Mouse (Mus musculus): ENCODE data around the gene Gnat2. TPM values are rescaled to one million over a fixed set of nuclear protein-coding genes. Genes with fewer than 3 reads are reported as not detected.

Gnat2 gene
- polyA plus RNA-seq, 1 experiment = not detected

DNA sequence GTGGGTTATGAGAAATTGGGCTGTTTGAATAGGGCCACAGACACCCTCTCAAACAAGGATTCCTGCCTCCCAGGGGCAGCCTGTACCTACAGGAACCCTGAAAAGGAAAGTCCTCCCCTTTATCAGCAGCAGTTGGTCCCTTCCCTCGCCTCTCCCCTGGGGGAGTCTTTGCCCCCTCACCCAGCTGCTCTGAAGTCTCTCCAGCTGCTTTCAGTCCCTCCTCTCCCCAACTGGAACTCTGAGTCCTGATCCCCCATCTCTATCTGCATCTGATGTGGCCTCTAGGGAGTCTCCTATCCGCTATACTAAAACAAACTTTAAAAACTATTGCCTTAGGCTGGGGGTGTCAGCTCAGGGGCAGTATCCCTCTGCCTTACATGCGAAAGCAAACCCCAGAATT lies 5.3 kb upstream of the Gnat2 start:
- 60% methylated on average over 3 of the region's 3 CpGs for WGBS
- no peak for TF ChIP-seq CTCF (IDR thresholded peaks at IDR 0.05; ENCODE audit: control insufficient read depth, insufficient read depth, low read length)
- no peak for TF ChIP-seq POLR2A (IDR thresholded peaks at IDR 0.05; ENCODE audit: borderline replicate concordance, control insufficient read depth, low read depth, low read length)
- Histone ChIP-seq H3K4me3 (replicated peaks; ENCODE audit: control insufficient read depth, low read depth, low read length) (no peak overlapping the region), H3K27ac (ENCODE audit: control insufficient read depth, insufficient read depth, low read depth, low read length, poor library complexity) (no peak overlapping the region), H3K4me1 (ENCODE audit: control insufficient read depth, insufficient read depth, low read length) (peaks cover 10% of the 10 kb centered on the region)

DNA sequence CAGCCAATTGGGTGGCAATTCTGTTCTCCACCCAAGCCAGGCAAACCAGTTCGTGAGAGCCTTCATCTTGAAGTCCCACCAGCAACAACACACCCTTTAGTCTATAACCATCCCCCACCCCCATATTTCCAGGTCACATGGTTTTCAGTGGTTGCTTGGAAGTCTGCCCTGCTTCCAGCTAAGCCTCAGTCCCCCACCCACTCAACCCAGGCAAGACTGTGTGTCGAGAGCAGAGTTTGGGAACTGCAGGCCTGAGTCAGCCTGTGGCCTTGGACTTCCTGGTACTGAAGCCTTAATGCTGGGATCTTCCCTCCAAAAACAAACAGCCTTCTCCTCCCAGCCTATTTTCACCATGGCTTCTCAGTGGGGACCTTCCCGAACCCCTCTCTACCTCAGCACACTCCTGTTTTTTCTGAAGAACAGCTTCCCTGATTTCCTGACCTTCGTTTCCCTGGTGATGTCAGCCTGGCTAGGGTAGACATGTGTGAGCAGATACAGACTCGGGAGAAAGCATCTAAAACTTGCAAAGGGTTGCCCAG lies 3.7 kb upstream of the Gnat2 start:
- Histone ChIP-seq H3K27ac (ENCODE audit: control insufficient read depth, insufficient read depth, low read depth, low read length, poor library complexity) (no peak overlapping the region), H3K4me1 (ENCODE audit: control insufficient read depth, insufficient read depth, low read length) (peaks cover 10% of the 10 kb centered on the region; the same call in 1 of the 2 replicates), H3K4me3 (replicated peaks; ENCODE audit: control insufficient read depth, low read depth, low read length) (no peak overlapping the region)
- TF ChIP-seq POLR2A (IDR thresholded peaks at IDR 0.05; ENCODE audit: borderline replicate concordance, control insufficient read depth, low read depth, low read length) (no peak), CTCF (IDR thresholded peaks at IDR 0.05; ENCODE audit: control insufficient read depth, insufficient read depth, low read length) (no peak)
- 61% methylated on average over 5 of the region's 5 CpGs for WGBS

DNA sequence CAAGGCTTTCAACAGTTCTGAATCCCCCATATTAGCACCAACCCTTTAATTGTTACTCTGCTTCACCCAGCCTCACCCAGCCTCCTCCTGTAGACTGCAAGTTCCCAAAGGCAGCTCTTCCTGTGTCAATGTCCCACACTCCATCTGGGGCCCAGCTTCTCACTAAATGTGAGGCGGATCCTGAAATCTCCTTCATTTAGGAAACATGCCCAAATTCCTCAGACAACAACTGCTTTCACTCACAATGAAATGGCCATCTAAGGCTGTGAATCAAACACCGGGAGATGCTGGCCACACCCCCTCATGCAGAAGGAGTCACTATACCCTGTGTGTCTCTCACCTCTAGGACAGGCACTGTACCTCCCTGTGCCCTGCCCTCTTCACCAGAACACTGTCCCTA lies 2.7 kb upstream of the Gnat2 start:
- peaks cover 5% of the 10 kb centered on the region; the same call in 1 of the 2 replicates for H3K4me1 ChIP-seq (ENCODE audit: control insufficient read depth, insufficient read depth, low read length)
- H3K4me3 ChIP-seq (replicated peaks; ENCODE audit: control insufficient read depth, low read depth, low read length) = no peak overlapping the region
- TF ChIP-seq CTCF (IDR thresholded peaks at IDR 0.05; ENCODE audit: control insufficient read depth, insufficient read depth, low read length) = no peak
- no peak for TF ChIP-seq POLR2A (IDR thresholded peaks at IDR 0.05; ENCODE audit: borderline replicate concordance, control insufficient read depth, low read depth, low read length)
- 77% methylated on average over 2 of the region's 2 CpGs for WGBS
- no peak overlapping the region for H3K27ac ChIP-seq (ENCODE audit: control insufficient read depth, insufficient read depth, low read depth, low read length, poor library complexity)

DNA sequence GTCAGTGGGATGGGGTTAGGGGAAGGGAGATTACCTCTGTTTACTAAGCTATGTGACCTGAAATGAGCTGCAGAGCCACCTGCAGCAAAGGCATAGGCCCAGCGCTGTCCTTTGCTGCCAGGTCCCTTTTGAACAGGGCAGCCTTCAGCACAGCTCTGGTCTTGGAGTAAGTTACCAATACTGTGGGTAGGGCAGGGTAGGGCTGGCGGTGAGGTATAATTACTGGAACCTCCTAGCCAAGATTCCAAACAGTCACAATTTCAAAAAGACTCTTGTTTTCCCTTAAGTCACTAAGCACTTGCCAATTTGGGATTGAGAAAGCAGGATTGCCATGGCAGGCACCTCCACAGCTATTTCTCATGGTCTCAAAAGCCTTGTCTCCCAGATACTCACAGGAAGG lies 2.0 kb upstream of the Gnat2 start:
- Histone ChIP-seq H3K27ac (ENCODE audit: control insufficient read depth, insufficient read depth, low read depth, low read length, poor library complexity) (no peak overlapping the region), H3K4me3 (replicated peaks; ENCODE audit: control insufficient read depth, low read depth, low read length) (no peak overlapping the region), H3K4me1 (ENCODE audit: control insufficient read depth, insufficient read depth, low read length) (peaks cover 7% of the 10 kb centered on the region; the same call in 1 of the 2 replicates)
- WGBS = 89% methylated on average over 2 of the region's 2 CpGs
- TF ChIP-seq POLR2A (IDR thresholded peaks at IDR 0.05; ENCODE audit: borderline replicate concordance, control insufficient read depth, low read depth, low read length) (no peak), CTCF (IDR thresholded peaks at IDR 0.05; ENCODE audit: control insufficient read depth, insufficient read depth, low read length) (no peak)

DNA sequence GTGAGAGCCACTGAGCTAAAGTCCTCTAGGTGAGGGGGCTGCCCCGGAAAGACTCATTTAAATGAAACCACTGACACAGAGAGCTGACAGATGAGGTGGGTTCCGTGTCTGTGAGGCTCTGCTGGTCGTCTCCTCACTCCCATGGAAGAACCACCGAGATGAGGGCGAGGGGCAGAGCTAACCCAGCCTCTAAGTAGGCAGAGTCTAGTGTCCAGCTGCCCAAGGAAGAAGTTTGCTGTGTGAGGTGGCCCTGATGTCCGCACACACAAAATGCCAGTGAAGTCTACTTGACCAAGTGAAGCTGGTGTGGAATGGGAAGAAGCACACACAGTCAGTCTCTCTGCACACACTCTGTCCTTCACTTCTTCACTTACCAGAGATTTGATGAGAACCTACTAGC lies 559 bp upstream of the Gnat2 start:
- Histone ChIP-seq H3K4me1 (ENCODE audit: control insufficient read depth, insufficient read depth, low read length) (peaks cover 7% of the 10 kb centered on the region; the same call in 1 of the 2 replicates), H3K4me3 (replicated peaks; ENCODE audit: control insufficient read depth, low read depth, low read length) (no peak overlapping the region), H3K27ac (ENCODE audit: control insufficient read depth, insufficient read depth, low read depth, low read length, poor library complexity) (no peak overlapping the region)
- 72% methylated on average over 6 of the region's 6 CpGs for WGBS
- TF ChIP-seq POLR2A (IDR thresholded peaks at IDR 0.05; ENCODE audit: borderline replicate concordance, control insufficient read depth, low read depth, low read length) (no peak), CTCF (IDR thresholded peaks at IDR 0.05; ENCODE audit: control insufficient read depth, insufficient read depth, low read length) (no peak)

DNA sequence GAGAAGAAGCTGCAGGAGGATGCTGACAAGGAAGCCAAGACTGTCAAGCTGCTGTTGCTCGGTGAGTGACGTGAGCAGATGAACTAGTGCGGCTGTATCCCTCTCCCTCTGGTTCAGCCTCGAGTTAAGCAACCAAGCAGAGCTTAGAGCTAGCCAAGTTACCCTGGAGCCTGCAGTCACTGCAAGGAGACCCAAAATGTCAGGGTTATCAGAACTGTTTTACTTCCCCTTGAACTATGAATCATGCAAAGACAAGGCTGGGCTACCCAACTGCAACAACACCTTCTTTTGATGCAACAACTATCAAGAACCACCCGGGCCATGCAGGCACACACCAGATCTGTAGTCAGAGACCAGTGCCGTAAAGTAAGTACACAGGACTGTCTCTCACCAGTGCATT lies 717 bp downstream of the Gnat2 start:
- no peak for TF ChIP-seq POLR2A (IDR thresholded peaks at IDR 0.05; ENCODE audit: borderline replicate concordance, control insufficient read depth, low read depth, low read length)
- TF ChIP-seq CTCF (IDR thresholded peaks at IDR 0.05; ENCODE audit: control insufficient read depth, insufficient read depth, low read length) = no peak
- H3K27ac ChIP-seq (ENCODE audit: control insufficient read depth, insufficient read depth, low read depth, low read length, poor library complexity) = peak overlapping the region; percentile 4; the same call in 1 of the 2 replicates
- 26% methylated on average over 6 of the region's 6 CpGs for WGBS
- H3K4me3 ChIP-seq (replicated peaks; ENCODE audit: control insufficient read depth, low read depth, low read length) = no peak overlapping the region
- H3K4me1 ChIP-seq (ENCODE audit: control insufficient read depth, insufficient read depth, low read length) = peaks cover 8% of the 10 kb centered on the region; the same call in 1 of the 2 replicates

DNA sequence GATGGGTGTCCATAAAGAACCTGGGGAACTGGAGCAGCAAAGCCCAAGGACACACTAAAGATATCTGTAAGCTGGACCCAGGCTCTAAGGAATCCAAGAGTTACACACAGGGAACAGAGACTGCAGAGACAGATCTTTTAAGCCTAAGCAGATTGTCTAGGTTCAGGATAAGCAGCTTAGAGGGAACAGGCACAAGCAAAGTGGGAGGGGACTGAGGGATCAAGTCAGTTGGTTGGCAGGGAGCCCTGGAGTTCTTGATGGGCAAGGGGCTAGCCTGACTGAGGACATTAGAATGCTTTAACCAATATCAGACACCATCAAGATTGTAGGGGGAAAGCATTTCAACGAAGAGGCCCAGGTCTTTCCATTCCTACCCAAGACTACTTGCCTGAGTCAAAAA lies 1.6 kb downstream of the Gnat2 start:
- TF ChIP-seq POLR2A (IDR thresholded peaks at IDR 0.05; ENCODE audit: borderline replicate concordance, control insufficient read depth, low read depth, low read length) (no peak), CTCF (IDR thresholded peaks at IDR 0.05; ENCODE audit: control insufficient read depth, insufficient read depth, low read length) (no peak)
- H3K27ac ChIP-seq (ENCODE audit: control insufficient read depth, insufficient read depth, low read depth, low read length, poor library complexity) = no peak overlapping the region
- 79% methylated on average over 1 of the region's 1 CpGs for WGBS
- no peak overlapping the region for H3K4me3 ChIP-seq (replicated peaks; ENCODE audit: control insufficient read depth, low read depth, low read length)
- H3K4me1 ChIP-seq (ENCODE audit: control insufficient read depth, insufficient read depth, low read length) = peaks cover 8% of the 10 kb centered on the region; the same call in 1 of the 2 replicates

DNA sequence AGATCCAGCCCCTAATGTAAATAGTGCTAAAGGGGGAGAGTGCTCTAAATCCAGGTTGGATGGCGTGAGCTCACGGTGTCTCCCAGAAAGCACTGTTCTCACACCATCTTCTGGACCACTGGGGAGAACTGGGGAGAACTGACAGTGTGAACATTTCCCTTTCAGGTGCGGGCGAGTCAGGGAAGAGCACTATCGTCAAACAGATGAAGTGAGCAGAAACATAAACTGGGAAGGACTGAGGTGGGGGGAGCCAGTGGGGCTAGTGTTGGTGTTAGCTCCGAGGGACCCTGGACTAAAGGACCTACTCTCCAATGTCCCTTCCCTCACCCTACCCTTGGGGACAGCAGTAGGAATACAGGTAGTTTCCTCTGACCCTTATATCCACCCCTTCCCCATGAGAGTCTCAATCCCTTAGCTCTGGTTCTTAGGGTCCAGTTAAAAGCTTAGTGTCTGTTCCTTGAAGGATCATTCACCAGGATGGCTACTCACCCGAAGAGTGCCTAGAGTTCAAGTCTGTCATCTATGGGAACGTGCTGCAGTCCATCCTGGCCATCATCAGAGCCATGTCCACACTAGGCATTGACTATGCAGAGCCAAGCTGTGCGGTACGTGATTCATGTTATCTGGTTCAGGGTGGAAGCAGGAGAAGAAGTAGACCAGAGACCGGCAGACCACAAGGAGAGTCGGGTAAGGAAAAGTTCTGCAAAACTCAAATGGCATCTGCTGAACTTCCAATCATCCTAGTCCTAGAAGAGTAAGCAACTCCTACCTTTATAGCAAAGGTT lies 2.6 kb downstream of the Gnat2 start:
- TF ChIP-seq CTCF (IDR thresholded peaks at IDR 0.05; ENCODE audit: control insufficient read depth, insufficient read depth, low read length) (no peak), POLR2A (IDR thresholded peaks at IDR 0.05; ENCODE audit: borderline replicate concordance, control insufficient read depth, low read depth, low read length) (no peak)
- 76% methylated on average over 12 of the region's 12 CpGs for WGBS
- Histone ChIP-seq H3K27ac (ENCODE audit: control insufficient read depth, insufficient read depth, low read depth, low read length, poor library complexity) (no peak overlapping the region), H3K4me3 (replicated peaks; ENCODE audit: control insufficient read depth, low read depth, low read length) (no peak overlapping the region), H3K4me1 (ENCODE audit: control insufficient read depth, insufficient read depth, low read length) (peaks cover 8% of the 10 kb centered on the region; the same call in 1 of the 2 replicates)
